Mouse (Mus musculus): Measurements from ENCODE around the gene Sct.

Gene Sct

DNA sequence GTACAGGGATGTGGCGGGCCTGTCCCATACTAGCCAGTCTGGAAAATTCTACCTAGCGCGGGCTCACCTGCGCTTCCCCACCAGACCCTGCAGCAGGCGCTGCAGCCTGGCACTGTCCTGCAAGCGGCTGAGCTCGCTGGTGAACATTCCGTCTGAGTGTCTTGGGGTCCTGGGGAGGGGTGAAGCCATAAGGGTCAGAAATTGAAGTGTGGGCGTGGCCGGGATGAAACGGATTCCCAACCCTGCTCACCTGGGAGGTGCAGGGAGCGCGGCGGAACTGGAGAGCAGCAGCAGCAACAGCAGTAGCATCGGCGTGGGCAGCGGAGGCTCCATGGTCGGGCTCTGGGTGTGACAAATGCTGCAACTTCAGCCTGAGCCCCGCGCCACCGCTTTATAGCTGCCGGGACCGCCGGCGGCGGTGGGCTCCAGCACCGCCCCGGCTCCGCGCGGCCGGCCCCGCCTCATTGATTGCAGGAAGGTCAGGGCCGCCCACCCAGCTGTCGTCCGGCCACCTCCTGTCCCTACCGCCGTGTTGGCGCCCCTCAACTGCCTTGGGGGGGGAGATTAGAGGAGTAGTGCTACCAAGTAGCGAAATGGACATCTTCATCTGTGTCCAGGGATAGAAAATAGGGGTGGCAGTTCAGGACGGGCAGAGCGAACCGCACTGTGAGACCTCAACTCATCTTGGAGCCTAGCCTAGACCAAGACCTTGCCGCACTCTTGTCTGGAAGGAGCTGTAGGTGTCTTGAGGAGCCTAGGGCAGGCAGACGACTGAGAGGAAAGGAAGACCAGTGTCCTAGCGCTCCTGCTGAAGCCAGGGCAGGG, at the start of gene Sct:
TSS of gene Sct (minus strand) at position 368 of the 825 bp plus-strand sequence.
- peak; percentile 75 for DNase-seq

DNA sequence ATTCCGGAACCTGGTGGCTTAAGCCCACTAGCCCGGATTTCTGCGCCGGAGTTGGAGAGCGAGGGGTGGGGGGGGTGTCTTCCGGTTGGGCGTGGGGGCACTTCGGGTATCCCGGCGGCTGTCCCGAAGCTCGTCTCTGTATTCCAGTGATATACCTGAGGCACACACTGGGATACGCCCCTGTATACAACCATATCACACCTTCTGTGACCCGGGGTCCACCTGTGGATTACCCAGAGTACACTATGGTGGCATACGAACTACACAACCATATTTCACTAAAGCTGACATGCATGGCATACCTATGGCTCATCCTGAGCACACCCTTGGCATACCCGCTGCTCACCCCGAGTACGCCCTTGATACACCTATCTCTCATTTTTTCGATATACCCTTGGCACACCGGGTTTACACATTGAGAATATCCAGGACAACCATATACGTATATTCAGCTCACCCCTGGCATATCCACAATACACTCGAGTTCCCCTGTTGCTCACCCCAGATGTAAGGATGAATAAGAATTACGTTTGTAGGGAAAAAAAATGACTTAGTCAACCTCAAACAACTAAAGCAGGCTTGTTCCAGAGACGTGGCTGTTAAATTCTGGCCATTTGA, 49.5 kb upstream of the Sct start:
- DNase-seq = no peak

DNA sequence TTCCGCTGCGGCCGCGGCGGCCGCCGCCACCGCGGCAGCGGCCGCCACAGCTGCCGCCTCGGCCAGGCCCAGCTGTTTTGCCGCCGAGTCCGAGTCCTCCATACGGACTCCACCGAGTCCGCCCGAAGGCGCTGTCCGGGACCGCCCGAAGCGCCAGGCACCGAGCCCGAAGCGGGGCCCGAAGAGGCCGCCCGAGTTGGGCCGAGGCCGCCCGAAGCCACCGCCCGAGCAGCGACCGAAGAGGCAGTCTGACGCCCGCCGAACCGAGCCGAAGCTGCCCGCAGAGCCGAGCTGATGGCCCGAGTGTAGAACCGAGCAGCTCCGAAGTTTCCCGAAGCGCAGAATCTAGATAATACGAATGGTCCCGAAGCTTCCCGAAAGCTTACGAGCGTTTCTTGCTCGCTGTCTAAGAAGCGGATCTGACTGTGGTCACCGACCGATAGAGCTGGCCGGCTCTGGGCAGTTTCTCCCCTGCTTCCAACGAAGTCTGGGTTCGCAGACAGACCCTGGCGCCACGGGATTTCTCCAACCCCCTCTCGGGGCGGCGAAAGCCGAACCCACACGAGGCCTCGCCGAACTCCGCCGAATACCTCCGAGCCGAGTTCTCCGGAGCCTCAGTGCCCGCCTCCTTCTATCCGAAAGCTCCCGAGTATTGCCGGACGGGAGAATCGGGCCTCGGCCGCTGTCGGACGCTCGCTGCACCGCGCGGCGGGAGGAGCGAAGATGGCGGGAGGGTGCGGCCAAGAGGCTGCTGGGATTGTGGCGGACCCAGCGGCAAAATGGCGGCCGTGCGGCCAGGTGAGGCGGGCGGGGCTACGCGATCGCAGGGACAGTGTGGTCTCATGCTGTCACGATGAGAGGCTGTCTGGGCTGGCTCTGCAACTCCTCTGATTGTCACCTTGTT, 48.8 kb upstream of the Sct start, which contains the start of the genes Deaf1 and Tmem80:
TSS of gene Deaf1 (minus strand) at position 222 of the 904 bp plus-strand sequence.
TSS of gene Tmem80 (plus strand) at position 271 of the 904 bp plus-strand sequence.
- DNase-seq = peak; percentile 99

DNA sequence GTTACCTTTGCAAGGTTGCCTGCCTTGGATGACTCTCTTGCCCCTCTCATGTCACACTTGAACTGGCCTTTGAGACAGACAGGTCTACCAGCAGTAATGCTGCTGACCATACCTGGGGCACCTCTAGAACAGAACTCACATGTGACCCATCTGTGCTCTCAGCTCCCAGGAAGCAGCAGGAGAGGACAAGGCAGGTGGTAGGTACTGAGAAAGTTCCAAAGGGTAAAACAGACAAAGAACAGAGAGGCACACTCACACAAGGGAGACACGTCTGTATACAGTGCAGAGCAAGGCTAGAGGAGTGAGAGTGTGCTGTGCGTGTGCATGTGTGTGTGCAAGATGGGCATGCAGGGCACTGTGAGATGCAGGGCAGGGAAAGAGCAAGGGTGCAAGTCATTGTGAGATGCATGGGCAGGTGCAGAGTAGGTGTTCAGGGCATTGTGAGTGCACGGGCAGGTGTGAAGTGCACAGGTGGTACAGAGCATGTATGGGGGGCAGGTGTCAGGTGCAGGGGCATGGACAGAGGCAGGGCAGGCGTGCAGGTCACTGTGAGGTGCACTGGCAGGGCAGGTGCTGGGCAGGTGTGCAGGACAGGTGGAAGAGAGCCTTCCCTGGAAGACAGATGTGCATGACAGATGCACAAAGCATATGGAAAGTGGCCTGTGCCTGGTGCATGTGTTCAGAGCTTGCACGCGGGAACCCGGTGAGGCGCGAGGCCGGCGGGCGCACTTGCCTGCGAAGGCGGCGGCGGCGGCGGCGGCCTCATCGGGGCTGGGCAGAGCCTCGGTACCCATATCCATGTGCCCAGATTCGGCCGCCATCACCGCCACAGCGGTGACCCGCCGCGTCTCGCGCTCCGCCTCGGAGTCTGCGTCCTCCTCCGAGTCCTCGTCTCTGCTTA, 47.9 kb upstream of the Sct start:
- no peak for DNase-seq

DNA sequence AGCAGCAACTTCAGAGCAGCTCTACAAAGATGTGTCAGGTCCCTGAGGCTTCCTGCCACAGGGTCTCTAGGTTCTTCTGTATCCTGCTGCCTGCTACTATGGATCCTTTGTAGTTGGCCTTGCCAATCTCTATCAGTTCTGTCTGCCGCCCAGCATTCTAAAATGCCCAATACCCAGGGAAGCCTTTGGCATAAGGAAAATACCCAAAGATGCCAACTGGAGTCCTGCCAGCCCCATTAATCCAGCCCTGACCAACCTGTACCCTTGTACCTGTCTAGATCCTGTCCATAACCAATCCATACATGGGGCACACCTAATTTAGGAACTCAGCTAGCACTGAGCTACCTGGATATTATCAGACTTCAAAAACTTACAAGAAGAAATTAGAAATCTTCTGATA, 45.8 kb upstream of the Sct start:
- no peak for DNase-seq

DNA sequence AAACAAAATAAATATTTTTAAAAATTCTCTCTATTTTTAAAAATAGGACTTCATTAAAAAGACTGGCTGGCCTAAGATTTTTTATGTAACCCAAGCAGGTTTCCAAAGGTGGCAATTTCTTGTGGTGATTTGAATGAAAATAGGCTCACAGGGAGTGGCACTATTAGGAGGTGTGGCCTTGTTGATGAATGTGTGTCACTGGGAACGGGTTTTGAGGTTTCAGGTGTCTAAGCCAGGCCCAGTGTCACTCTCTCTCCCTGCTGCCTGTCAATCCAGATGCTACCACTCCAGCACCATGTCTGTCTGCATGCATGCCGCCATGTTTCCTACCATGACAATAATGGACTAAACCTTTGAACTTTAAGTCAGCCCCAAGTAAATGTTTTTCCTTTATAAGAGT, 40.5 kb upstream of the Sct start:
- no peak for DNase-seq

DNA sequence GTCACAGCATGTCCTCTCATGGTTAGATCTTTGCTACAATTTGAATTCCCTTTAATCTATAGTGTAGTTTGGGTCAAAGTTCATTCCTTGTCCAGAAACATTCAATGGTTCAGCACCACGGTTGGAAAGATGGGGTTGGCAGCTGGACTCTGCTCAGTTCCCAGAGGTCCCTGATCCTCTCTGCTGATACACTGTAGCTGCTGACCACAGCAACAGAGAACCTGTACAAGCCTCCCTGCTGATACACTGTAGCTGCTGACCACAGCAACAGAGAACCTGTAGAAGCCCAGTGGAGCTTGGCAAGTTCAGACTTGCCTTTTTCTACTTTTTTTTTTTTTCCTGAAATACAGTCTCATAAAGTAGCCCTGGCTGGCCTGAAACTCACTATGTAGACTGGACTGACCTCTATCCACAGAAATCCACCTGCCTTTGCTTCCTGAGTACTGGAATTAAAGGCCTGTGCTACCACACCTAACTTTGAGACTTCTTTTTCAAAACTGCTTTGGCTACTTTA, 38.7 kb upstream of the Sct start:
- no peak for DNase-seq

DNA sequence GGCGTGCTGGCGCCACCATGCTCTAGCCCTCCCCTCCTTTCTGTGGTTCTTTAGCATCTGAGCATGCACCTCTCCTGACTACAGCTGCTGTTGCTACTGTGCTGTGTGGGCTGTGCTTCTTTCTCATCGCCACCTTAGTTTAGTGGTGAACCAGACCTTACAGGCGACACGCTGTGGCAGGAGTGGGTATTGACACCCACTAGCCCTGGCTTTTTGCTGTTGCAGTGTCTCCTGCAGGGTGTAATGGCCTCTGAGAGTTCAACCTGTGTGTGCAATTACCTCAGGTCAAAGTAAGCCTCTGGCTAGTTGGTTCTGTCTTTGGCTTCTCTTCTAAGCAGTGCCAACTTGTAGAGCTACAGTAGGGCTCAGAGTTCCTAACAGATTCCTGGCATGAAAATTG, 37.0 kb upstream of the Sct start:
- DNase-seq = peak; percentile 26

DNA sequence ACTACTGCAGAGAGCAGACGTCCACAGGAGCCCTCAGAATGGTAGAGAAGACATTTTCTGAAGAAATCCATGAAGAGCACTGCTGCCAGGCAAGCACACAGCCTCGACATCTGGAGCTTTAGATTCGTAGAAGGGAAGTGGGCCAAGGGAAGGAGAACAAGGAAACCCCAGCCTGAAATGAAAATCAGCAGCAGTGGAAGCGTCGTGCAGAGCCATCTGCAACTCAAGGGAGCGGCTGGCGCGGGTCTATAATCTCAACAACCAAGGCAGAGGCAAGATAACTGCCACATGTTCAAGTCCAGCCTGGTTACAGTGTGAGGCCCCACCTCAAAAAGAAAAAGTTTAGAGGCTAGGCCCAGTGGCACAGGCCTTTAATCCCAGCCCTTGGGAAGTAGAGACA, 36.1 kb upstream of the Sct start:
- DNase-seq = no peak

DNA sequence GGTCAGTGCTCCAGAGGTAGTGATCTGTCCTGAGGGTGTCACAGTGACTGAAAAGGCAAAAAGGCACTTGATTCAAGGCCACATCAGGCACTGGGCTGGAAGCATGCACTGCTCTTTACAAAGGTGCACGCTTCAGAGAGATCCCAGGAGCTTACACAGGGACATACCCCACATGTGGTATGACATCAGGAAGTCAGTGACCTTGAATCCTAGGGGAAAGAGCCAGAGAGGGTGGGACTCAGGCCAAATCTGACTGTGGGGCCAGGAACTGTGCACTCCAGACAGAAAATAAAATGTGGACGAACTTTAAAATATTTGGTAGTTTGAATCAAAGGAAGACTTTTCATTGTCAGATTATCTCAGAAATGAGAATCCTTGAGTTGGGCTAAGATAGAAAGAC, 35.5 kb upstream of the Sct start:
- DNase-seq = no peak

DNA sequence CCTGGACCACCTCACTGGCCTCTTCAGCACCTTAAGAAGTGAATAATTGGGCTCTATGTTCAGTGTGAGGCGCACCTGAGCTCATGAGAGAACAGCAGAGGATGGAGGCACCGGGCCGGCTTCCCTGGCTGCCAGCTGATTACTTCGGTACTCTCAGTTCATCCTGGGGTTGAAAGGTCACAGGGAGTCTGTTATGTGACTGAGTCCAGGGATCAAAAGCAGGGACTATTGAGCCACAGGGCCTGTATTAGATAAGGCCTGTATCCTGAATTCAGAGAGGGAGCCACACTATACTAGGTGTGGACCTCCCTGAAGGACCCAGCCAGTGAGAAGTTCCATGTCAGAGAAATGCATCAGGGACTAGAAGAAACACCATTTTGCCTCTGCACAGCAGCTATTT, 25.6 kb upstream of the Sct start:
- no peak for DNase-seq

DNA sequence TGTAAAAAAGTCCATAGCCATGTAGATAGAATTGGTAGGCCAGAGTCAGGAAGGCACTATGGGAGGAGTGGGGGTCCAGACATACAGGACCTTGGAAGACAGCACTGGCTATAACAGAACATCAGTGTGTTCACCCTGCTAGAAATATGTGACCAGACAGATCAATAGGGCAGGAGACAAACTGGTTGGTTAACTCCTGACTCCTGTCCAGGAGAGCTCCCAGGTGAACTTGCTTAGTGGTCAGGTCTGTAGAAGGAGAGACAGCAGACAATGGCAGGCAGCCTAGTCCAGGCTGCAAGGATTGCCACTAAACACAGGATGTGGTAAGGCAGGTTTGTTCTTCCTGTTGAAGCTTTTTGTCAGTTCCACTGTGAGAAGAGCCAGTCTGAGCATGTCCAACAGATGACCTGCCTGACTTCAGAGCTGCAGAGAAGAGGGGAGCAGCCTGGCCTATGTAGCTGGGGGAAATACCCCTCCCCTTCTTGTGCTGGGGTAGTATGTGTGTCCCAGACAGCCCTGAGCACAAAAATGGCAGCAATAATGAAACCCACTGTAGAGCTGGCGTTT, 23.9 kb upstream of the Sct start:
- DNase-seq = no peak

DNA sequence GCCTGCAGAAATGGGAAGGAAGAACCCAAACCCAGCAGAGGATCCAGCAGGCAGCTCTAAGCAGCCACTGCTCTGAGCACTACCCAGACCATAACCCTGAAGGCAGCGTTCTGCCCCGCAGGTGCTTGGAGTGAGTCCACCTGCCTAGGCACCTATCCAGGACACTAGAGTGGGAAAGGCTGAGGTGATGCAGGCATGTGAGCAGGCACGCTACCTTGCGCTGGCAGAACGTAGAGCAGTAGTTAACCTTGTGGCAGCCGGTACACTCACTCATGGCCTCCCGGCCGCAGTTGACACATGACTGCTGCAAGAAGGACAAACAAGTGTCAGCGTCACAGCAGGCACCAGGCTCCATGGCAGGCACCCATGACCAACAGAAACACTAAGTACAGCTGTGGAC, 22.5 kb upstream of the Sct start:
- DNase-seq = no peak

DNA sequence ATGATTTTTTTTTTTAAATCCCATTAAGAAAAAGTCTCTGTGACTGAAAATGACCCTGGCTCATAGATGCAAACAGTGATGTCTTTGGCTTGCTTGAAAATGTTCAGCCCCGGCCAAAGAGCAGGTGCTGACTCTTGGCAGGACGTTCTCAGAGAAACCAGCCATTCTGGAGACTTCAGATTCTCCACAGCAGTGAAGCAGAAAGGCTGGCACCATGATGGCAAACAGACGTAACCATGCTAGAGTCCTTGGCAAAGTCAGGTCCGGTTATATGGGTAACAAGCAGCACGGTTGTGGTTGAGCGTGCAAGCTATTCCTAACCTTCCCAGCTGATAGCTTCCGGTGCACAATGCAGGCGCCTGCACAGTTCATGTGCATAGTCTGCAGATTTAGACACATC, 20.2 kb upstream of the Sct start:
- DNase-seq = no peak

DNA sequence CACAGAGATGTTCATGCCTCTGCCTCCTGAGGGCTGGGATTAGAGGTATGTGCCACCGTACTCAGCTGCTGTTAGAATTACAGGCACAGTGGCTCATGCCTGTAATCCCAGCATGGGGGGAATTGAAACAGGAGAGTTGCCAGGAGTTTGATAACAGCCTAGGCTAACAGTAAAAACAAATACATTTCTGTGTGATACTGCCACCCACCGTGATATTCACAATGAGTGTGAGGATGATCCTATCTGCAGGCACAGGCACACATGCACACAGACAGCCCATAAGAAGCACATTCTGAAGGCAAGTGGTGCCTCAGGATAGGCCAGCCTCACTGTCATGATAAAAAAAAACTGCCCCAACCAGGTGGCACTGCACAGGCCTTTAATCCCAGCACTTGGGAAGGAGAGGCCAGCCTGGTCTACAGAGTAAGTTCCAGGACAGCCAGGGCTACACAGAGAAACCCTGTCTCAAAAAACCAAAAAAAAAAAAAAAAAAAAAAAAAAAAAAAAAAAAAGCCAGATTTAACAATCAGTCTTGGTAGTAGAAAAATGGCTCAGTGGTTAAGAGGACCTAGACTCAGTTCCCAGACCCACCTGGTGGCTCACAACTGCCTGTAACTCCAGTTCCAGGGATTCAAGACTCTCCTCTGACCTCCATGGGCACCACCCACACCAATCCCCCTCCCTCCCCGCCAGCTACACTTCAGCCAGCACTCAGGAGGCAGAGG, 19.2 kb upstream of the Sct start:
- DNase-seq = no peak

DNA sequence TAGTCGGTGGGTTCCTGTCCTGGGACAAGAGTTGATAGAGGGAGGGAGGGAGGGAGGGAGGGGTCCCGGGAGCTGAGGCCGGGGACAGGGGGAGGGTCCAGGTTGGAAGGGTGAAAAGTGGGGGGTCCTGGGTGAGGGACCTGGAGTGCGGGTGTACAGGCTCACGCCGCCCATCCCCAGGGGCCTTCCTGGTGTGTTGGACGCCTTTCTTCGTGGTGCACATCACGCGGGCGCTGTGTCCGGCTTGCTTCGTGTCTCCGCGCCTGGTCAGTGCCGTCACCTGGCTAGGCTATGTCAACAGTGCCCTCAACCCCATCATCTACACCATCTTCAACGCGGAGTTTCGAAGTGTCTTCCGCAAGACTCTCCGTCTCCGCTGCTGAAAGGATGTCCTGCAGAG, 15.5 kb upstream of the Sct start:
- no peak for DNase-seq

DNA sequence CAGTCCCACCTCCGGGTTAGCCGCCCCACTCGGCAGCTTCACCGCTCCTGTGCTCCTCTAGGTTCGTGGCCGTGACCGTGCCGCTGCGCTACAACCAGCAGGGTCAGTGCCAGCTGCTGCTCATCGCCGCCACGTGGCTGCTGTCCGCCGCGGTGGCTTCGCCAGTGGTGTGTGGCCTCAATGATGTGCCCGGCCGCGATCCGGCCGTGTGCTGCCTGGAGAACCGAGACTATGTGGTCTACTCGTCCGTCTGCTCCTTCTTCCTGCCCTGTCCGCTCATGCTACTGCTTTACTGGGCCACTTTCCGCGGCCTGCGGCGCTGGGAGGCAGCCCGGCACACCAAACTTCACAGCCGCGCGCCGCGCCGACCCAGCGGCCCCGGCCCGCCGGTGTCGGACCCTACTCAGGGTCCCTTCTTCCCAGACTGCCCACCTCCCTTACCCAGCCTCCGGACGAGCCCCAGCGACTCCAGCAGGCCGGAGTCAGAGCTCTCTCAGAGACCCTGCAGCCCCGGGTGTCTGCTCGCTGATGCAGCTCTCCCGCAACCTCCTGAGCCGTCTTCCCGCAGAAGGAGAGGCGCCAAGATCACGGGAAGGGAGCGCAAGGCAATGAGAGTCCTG, 15.0 kb upstream of the Sct start:
- DNase-seq = peak; percentile 67

DNA sequence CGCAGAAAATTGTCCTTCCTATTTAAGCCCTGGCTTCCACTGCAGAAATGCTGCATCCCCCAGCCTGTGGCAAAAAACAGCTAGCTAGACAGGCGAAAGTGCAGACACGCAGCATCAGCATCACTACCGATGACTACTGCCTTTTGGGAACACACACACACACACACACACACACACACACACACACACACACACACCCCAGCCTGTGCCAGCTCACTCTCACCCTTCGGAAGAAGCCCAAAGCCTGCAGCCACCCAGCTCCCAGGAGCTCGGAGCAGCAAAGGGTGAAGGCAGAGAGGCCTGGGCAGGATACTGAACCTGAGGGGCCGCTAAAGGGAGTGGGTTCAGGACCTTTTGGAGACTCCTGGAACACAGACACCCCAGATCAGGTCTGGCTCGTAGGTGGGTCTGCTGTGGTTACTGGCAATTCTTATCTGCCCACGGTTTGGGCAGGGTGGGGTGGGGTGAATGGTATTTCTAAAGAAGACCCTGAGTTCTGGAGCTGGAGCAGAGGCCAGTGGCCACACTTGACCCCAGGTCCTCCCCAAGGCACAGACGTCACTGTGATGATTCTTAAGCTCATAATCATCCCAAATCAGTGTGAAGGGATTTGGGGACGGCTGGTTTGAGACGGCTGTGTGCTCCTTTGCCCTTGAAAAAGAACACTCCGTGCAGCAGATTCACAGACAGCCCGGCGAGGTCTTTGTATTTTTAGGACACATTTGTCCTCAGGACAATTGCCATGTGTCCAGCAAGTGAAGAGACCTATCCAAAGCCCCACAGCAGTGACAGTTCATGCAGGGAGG, 13.9 kb upstream of the Sct start:
- DNase-seq = peak; percentile 18

DNA sequence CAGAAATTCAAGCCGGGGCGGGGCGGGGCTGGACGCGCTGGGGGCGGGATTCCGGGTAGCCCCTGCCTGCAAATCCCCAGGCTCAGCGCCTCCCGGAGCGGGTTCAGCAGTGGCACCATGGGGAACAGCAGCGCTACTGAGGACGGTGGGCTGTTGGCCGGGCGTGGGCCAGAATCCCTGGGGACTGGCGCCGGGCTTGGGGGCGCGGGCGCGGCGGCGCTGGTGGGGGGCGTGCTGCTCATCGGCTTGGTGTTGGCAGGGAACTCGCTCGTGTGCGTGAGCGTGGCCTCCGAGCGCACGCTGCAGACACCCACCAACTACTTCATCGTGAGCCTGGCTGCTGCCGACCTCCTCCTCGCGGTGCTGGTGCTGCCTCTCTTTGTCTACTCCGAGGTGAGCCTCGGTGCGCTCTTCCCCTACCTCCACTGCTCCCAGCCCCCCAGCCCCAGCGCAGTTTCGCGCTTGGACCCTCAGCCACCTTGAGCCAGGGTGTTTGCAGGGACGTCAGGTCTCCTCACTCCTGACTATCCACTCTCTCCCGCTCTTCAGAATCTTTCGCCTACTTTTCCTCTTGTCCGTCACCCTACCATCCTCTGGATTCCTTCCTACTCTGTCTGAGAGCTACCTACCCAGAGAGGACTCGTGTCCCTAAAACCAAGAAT, 13.1 kb upstream of the Sct start, which contains the start of gene Drd4:
TSS of gene Drd4 (plus strand) at position 86 of the 662 bp plus-strand sequence.
- peak; percentile 73 for DNase-seq
